Mouse (Mus musculus) MEL-GATA-1-ER (cell line): ENCODE measurements around the gene Gm5724.

Source experiments
- DNase-seq: peaks from one replicate; pipeline ENCODE4 v3.0.0-alpha.2; 2012; ENCODE audit warnings: low read depth; ENCODE audit errors: extremely low read depth

Gene Gm5724

GRCm38 (mm10) chr6:141773710-141774109 is at the start of gene Gm5724:
TSS of gene Gm5724 (minus strand) at chr6:141773810.
- no peak for DNase-seq

- DNase-seq: no peak
These were observed 24.2 kb upstream of the Gm5724 start for GRCm38 (mm10) chr6:141797837-141798236.

GRCm38 (mm10) chr6:141774476-141774875 is 866 bp upstream of the Gm5724 start:
- DNase-seq: no peak

- DNase-seq: no peak
These were observed 82.4 kb downstream of the Gm5724 start for GRCm38 (mm10) chr6:141691246-141691645.

GRCm38 (mm10) chr6:141687008-141687407 is 86.6 kb downstream of the Gm5724 start:
- DNase-seq: no peak
